Mouse (Mus musculus) MEL (cell line): ENCODE results near the gene Tmem132b.

Experiments used
- CHD2 ChIP-seq: IDR thresholded peaks from 2 replicates; pipeline ENCODE4 v1.6.1; 2011; ENCODE audit warnings: low read length, improper control_type of control experiment
- CTCF ChIP-seq, 3 experiments: IDR thresholded peaks in 2 of 3; conservative IDR thresholded peaks in 1 of 3; 2 replicates each; pipeline ENCODE4 v1.5.1; 2011 to 2012; ENCODE audit warnings: low read length in 3 of 3, low read depth in 2 of 3, mild to moderate bottlenecking in 2 of 3, improper control_type of control experiment in 1 of 3, inconsistent platforms in 1 of 3, mixed read lengths in 1 of 3, moderate library complexity in 1 of 3; ENCODE audit not compliant: control insufficient read depth in 1 of 3, insufficient read depth in 1 of 3, poor library complexity in 1 of 3, severe bottlenecking in 1 of 3
- GATA1 ChIP-seq: IDR thresholded peaks from 2 replicates; pipeline ENCODE4 v1.6.1; 2011; ENCODE audit warnings: low read depth, low read length, improper control_type of control experiment
- POLR2A ChIP-seq, 2 experiments: IDR thresholded peaks; 2 replicates each; pipeline ENCODE4 v1.6.1; 2011 to 2012; ENCODE audit warnings: low read length in 2 of 2, mild to moderate bottlenecking in 2 of 2, control low read depth in 1 of 2, improper control_type of control experiment in 1 of 2, low read depth in 1 of 2, moderate library complexity in 1 of 2; ENCODE audit not compliant: control insufficient read depth in 1 of 2, insufficient read depth in 1 of 2, poor library complexity in 1 of 2
- UBTF ChIP-seq: IDR thresholded peaks from 2 replicates; pipeline ENCODE4 v1.6.1; 2012; ENCODE audit warnings: low read depth, mild to moderate bottlenecking, inconsistent platforms, low read length, improper control_type of control experiment, moderate library complexity, borderline replicate concordance; ENCODE audit not compliant: insufficient read depth
- ZC3H11A ChIP-seq: IDR thresholded peaks from 2 replicates; pipeline ENCODE4 v1.6.1; 2012; ENCODE audit warnings: low read depth, mild to moderate bottlenecking, inconsistent platforms, low read length, improper control_type of control experiment

DNA sequence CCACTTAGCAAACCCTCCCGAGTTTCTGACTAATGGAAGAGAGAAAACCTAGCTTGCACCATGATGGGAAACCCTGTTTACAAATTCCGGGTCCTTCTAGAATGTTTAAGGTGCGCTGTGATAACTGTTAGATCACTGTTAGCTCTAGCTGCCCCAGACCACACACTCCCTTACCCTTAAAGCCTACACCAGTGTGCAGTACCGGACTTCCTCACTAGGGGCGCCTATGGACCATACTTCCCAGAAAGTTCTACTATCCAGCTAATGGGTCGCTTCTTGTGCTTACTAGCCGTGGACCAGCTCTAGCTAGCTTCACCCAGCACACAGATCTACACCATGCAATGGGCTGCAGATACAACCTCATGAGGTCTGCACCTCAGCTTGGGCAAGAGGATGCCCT, 195.2 kb downstream of the Tmem132b start:
- no peak for TF ChIP-seq POLR2A (IDR thresholded peaks at IDR 0.05; ENCODE audit: control insufficient read depth in 1 of 2, insufficient read depth in 1 of 2, low read depth in 1 of 2, low read length in 2 of 2, poor library complexity in 1 of 2)
- TF ChIP-seq CTCF (IDR thresholded peaks at IDR 0.05 in 2 of 3, conservative IDR thresholded peaks at IDR 0.05 in 1 of 3; ENCODE audit: control insufficient read depth in 1 of 3, insufficient read depth in 1 of 3, low read depth in 2 of 3, low read length in 3 of 3, poor library complexity in 1 of 3, severe bottlenecking in 1 of 3) = no peak; a peak in 1 of 6 replicates
- TF ChIP-seq GATA1 = no peak
- no peak for TF ChIP-seq CHD2
- TF ChIP-seq UBTF = no peak
- TF ChIP-seq ZC3H11A = no peak
